Mouse (Mus musculus) MEL (cell line): ENCODE data around the gene Ralb. TPM values are rescaled to one million over a fixed set of nuclear protein-coding genes. Genes with fewer than 3 reads are reported as not detected.

ENCODE experiments used
- DNase-seq: peaks from one replicate; pipeline ENCODE4 v3.0.0; 2011; ENCODE audit warnings: low read depth, low spot score
- H3K27ac ChIP-seq: 2 replicates; pipeline ENCODE4 v1.5.1; 2012; ENCODE audit warnings: low read depth, mild to moderate bottlenecking, control low read depth, low read length, moderate library complexity; ENCODE audit not compliant: control insufficient read depth
- H3K27me3 ChIP-seq, 2 experiments: fragments of 150-350 bp in 1 of 2; sonication (generic) in 1 of 2; 2 replicates each; pipeline ENCODE4 v1.6.1; 2012; ENCODE audit warnings: low read length in 2 of 2, mild to moderate bottlenecking in 2 of 2, improper control_type of control experiment in 1 of 2, moderate library complexity in 1 of 2; ENCODE audit not compliant: insufficient read depth in 2 of 2, control insufficient read depth in 1 of 2
- H3K36me3 ChIP-seq, 2 experiments: 2 replicates each; pipeline ENCODE4 v1.6.1; 2012 to 2014; ENCODE audit warnings: low read length in 2 of 2, improper control_type of control experiment in 1 of 2, inconsistent platforms in 1 of 2, mild to moderate bottlenecking in 1 of 2; ENCODE audit not compliant: insufficient read depth in 2 of 2, control insufficient read depth in 1 of 2
- H3K4me1 ChIP-seq, 2 experiments: fragments of 150-350 bp in 1 of 2; sonication (generic) in 1 of 2; 2 replicates each; pipeline ENCODE4 v1.6.1; 2012; ENCODE audit warnings: low read length in 2 of 2, improper control_type of control experiment in 1 of 2, mild to moderate bottlenecking in 1 of 2; ENCODE audit not compliant: insufficient read depth in 2 of 2, control insufficient read depth in 1 of 2
- H3K4me3 ChIP-seq, 2 experiments: fragments of 150-350 bp in 1 of 2; sonication (generic) in 1 of 2; 2 replicates each; pipeline ENCODE4 v1.5.1; 2012; ENCODE audit warnings: low read depth in 2 of 2, low read length in 2 of 2, mild to moderate bottlenecking in 2 of 2, moderate library complexity in 2 of 2, control low read depth in 1 of 2, improper control_type of control experiment in 1 of 2; ENCODE audit not compliant: control insufficient read depth in 1 of 2, insufficient read depth in 1 of 2
- H3K79me2 ChIP-seq: 2 replicates; pipeline ENCODE4 v1.6.1; 2012; ENCODE audit warnings: mild to moderate bottlenecking, low read length, moderate library complexity; ENCODE audit not compliant: control insufficient read depth, poor library complexity, insufficient read depth
- H3K9ac ChIP-seq: 2 replicates; pipeline ENCODE4 v1.6.1; 2012; ENCODE audit warnings: low read depth, mild to moderate bottlenecking, control low read depth, low read length, moderate library complexity; ENCODE audit not compliant: control insufficient read depth, poor library complexity, severe bottlenecking
- H3K9me3 ChIP-seq: fragments of 150-350 bp; sonication (generic); replicated peaks from 2 replicates; pipeline ENCODE4 v1.6.1; 2012; ENCODE audit warnings: mild to moderate bottlenecking, low read length, improper control_type of control experiment, moderate library complexity; ENCODE audit not compliant: insufficient read depth
- CTCF ChIP-seq, 3 experiments: IDR thresholded peaks in 2 of 3; conservative IDR thresholded peaks in 1 of 3; 2 replicates each; pipeline ENCODE4 v1.5.1; 2011 to 2012; ENCODE audit warnings: low read length in 3 of 3, low read depth in 2 of 3, mild to moderate bottlenecking in 2 of 3, improper control_type of control experiment in 1 of 3, inconsistent platforms in 1 of 3, mixed read lengths in 1 of 3, moderate library complexity in 1 of 3; ENCODE audit not compliant: control insufficient read depth in 1 of 3, insufficient read depth in 1 of 3, poor library complexity in 1 of 3, severe bottlenecking in 1 of 3
- E2F4 ChIP-seq: IDR thresholded peaks from 2 replicates; pipeline ENCODE4 v1.6.1; 2011; ENCODE audit warnings: low read depth, low read length, improper control_type of control experiment, borderline replicate concordance
- KAT2A ChIP-seq: conservative IDR thresholded peaks from 2 replicates; pipeline ENCODE4 v1.6.1; 2012; ENCODE audit warnings: low read depth, low read length, improper control_type of control experiment, inconsistent platforms
- MXI1 ChIP-seq: IDR thresholded peaks from 2 replicates; pipeline ENCODE4 v1.6.1; 2011; ENCODE audit warnings: mild to moderate bottlenecking, low read depth, low read length, improper control_type of control experiment
- NELFE ChIP-seq: IDR thresholded peaks from 2 replicates; pipeline ENCODE4 v1.6.1; 2011; ENCODE audit warnings: low read depth, low read length, improper control_type of control experiment
- POLR2AphosphoS2 ChIP-seq: IDR thresholded peaks from 2 replicates; pipeline ENCODE4 v1.6.1; 2011; ENCODE audit warnings: low read length, improper control_type of control experiment
- RCOR1 ChIP-seq: IDR thresholded peaks from 2 replicates; pipeline ENCODE4 v1.6.1; 2012; ENCODE audit warnings: low read depth, mild to moderate bottlenecking, inconsistent platforms, low read length, improper control_type of control experiment
- SIN3A ChIP-seq: IDR thresholded peaks from 2 replicates; pipeline ENCODE4 v1.6.1; 2012; ENCODE audit warnings: low read length, improper control_type of control experiment, inconsistent platforms
- TAL1 ChIP-seq: IDR thresholded peaks from 2 replicates; pipeline ENCODE4 v1.6.1; 2012; ENCODE audit warnings: mild to moderate bottlenecking, inconsistent platforms, low read length, moderate library complexity, mixed read lengths
- TCF12 ChIP-seq: IDR thresholded peaks from 2 replicates; pipeline ENCODE4 v1.6.1; 2014; ENCODE audit warnings: low read depth, mild to moderate bottlenecking, inconsistent platforms, low read length, improper control_type of control experiment, moderate library complexity
- ZMIZ1 ChIP-seq: IDR thresholded peaks from 2 replicates; pipeline ENCODE4 v1.6.1; 2012; ENCODE audit warnings: low read depth, mild to moderate bottlenecking, inconsistent platforms, low read length, improper control_type of control experiment, moderate library complexity
- polyA plus RNA-seq, 2 experiments: library from polyadenylated mRNA; stranded (reverse) in 1 of 2; unstranded in 1 of 2; fragments of >175 nt in 1 of 2; fragments of >200 nt in 1 of 2; gene quantifications; 2 replicates each; pipeline versions ENCODE4 v1.2.1 to v1.2.4; 2012; ENCODE audit warnings: low replicate concordance in 2 of 2, low read depth in 1 of 2; ENCODE audit not compliant: insufficient read length in 2 of 2, insufficient read depth in 1 of 2, missing spikeins in 1 of 2
- total RNA-seq: library from RNA; depleted of rRNA; stranded (reverse); fragments of 300-350 nt; gene quantifications from 2 replicates; pipeline ENCODE4 v1.2.3, GENCODE M21; 2012

Ralb gene
- total and polyA plus RNA-seq, 3 experiments: 28.0 to 45.1 TPM; not detected in 1

GRCm38 (mm10) chr1:119443591-119444350 lies 60.8 kb downstream of the Ralb start:
- H3K9ac ChIP-seq: no peak overlapping the region
- no peaks in the 10 kb centered on the region for H3K36me3 ChIP-seq
- TF ChIP-seq CTCF (IDR thresholded peaks at IDR 0.05 in 2 of 3, conservative IDR thresholded peaks at IDR 0.05 in 1 of 3; ENCODE audit: control insufficient read depth in 1 of 3, insufficient read depth in 1 of 3, low read depth in 2 of 3, low read length in 3 of 3, poor library complexity in 1 of 3, severe bottlenecking in 1 of 3) (peak in 1 of 3 experiments; percentile 33; a peak in 3 of 6 replicates), NELFE (no peak), E2F4 (no peak)
- H3K9me3 ChIP-seq: no peaks in the 10 kb centered on the region
- H3K4me1 ChIP-seq: peaks cover 0 to 11% of the 10 kb centered on the region in 2 experiments; a peak in 3 of 4 replicates
- H3K4me3 ChIP-seq: peak overlapping the region; percentile 28 to 34; a peak in 3 of 4 replicates
- H3K79me2 ChIP-seq: no peaks in the 10 kb centered on the region
- H3K27me3 ChIP-seq: no peaks in the 10 kb centered on the region
- H3K27ac ChIP-seq: no peak overlapping the region
- DNase-seq: peak; percentile 68

- TF ChIP-seq POLR2AphosphoS2 (no peak), TCF12 (no peak), SIN3A (no peak), TAL1 (no peak), ZMIZ1 (no peak), MXI1 (no peak), RCOR1 (no peak), NELFE (no peak)
- peaks cover 0 to 11% of the 10 kb centered on the region in 2 experiments; a peak in 3 of 4 replicates for H3K4me1 ChIP-seq
- H3K9me3 ChIP-seq: no peaks in the 10 kb centered on the region
- no peak overlapping the region for H3K27ac ChIP-seq
- no peak overlapping the region for H3K4me3 ChIP-seq
- no peaks in the 10 kb centered on the region for H3K36me3 ChIP-seq
- H3K27me3 ChIP-seq: no peaks in the 10 kb centered on the region
- no peak overlapping the region for H3K9ac ChIP-seq
- no peaks in the 10 kb centered on the region for H3K79me2 ChIP-seq
- no peak for DNase-seq
Observed at GRCm38 (mm10) chr1:119442901-119443300, 61.7 kb downstream of the Ralb start.

- Histone ChIP-seq H3K4me1 (no peaks in the 10 kb centered on the region), H3K9me3 (no peaks in the 10 kb centered on the region), H3K4me3 (no peak overlapping the region), H3K9ac (no peak overlapping the region), H3K36me3 (no peaks in the 10 kb centered on the region)
- no peak for TF ChIP-seq KAT2A
- TF ChIP-seq, all 39 proteins: peak for 0
- no peaks in the 10 kb centered on the region for H3K79me2 ChIP-seq
- H3K27me3 ChIP-seq: no peaks in the 10 kb centered on the region
- no peak for DNase-seq
- H3K27ac ChIP-seq: no peak overlapping the region
Observed at GRCm38 (mm10) chr1:119438105-119438637, 66.4 kb downstream of the Ralb start.
